Mouse (Mus musculus) stomach, embryonic 16.5 days (tissue): Measurements from ENCODE around the gene B4galnt4. TPM values are rescaled to one million over a fixed set of nuclear protein-coding genes. Genes with fewer than 3 reads are reported as not detected.

ENCODE experiments used
- ATAC-seq: fragments of 200-750 bp; cut with Nextera tagmentation; 2 replicates; pipeline ENCODE4 v1.8.0; 2017; ENCODE audit warnings: moderate number of reproducible peaks, moderate TSS enrichment; ENCODE audit not compliant: insufficient read depth, low FRiP score
- H3K27ac ChIP-seq: fragments of 300-500 bp; sonication (generic); 2 replicates; pipeline ENCODE4 v1.5.1; 2014; ENCODE audit warnings: low read length
- H3K27me3 ChIP-seq: fragments of 300-500 bp; sonication (generic); 2 replicates; pipeline ENCODE4 v1.6.1; 2014; ENCODE audit warnings: low read length, control low read depth, mixed read lengths; ENCODE audit not compliant: control insufficient read depth, insufficient read depth
- H3K36me3 ChIP-seq: fragments of 300-500 bp; sonication (generic); 2 replicates; pipeline ENCODE4 v1.6.1; 2014; ENCODE audit warnings: low read length; ENCODE audit not compliant: control insufficient read depth, insufficient read depth
- H3K4me1 ChIP-seq: fragments of 300-500 bp; sonication (generic); 2 replicates; pipeline ENCODE4 v1.6.1; 2014; ENCODE audit warnings: low read length, control low read depth, mixed read lengths; ENCODE audit not compliant: control insufficient read depth, insufficient read depth
- H3K4me2 ChIP-seq: fragments of 300-500 bp; sonication (generic); 2 replicates; pipeline ENCODE4 v1.6.1; 2014; ENCODE audit warnings: low read depth, low read length, mixed read lengths
- H3K4me3 ChIP-seq: fragments of 300-500 bp; sonication (generic); replicated peaks from 2 replicates; pipeline ENCODE4 v1.5.1; 2014; ENCODE audit warnings: mild to moderate bottlenecking, low read length
- H3K9ac ChIP-seq: fragments of 300-500 bp; sonication (generic); 2 replicates; pipeline ENCODE4 v1.6.1; 2014; ENCODE audit warnings: low read length
- H3K9me3 ChIP-seq: fragments of 300-500 bp; sonication (generic); replicated peaks from 2 replicates; pipeline ENCODE4 v1.6.1; 2016; ENCODE audit warnings: low read length, control low read depth; ENCODE audit not compliant: control insufficient read depth
- WGBS: fragments of 180-500 bp; shearing (Covaris S2); extraction: QIAGEN DNeasy Blood & Tissue Kit; methylation state at CpG from one replicate; pipeline ENCODE4 v1.1.7; 2014; 5-methylcytosine and 5-hydroxymethylcytosine counted together
- polyA plus RNA-seq: library from polyadenylated mRNA; unstranded; fragments of >200 nt; fragmentation: Nextera tagmentation; extraction: Ambion mirVana; gene quantifications from 2 replicates; pipeline ENCODE4 v1.2.1, GENCODE M21; 2015

The B4galnt4 gene
- polyA plus RNA-seq, 1 experiment from 2014 or later, result 5.1 TPM

DNA sequence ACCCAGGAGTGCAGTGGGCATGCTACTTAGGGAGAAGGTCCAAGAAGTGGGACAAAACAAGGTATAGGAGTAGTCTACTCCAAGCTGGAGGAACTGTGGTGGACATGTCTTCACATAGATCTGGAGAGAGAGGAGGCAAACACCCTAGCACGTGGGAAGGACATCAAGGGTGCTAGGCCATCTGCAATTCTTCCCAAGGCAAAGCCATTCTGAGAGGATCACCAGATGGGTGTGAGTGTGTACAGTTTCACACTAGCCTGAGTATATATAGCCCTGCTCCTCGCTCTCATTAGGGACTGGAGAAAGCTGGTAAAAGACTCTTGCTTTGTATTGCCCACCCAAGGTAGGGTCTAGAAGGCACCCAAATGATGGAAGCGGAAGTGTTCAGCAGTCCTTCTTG lies 2.4 kb downstream of the B4galnt4 start:
- H3K4me3 ChIP-seq, result no peak overlapping the region
- no peak for ATAC-seq
- WGBS, result 82% methylated on average over 3 of the region's 3 CpGs
- no peak overlapping the region for H3K27ac ChIP-seq
- no peaks in the 10 kb centered on the region for H3K36me3 ChIP-seq
- no peak overlapping the region for H3K4me2 ChIP-seq
- H3K27me3 ChIP-seq, result no peaks in the 10 kb centered on the region
- H3K9ac ChIP-seq, result no peak overlapping the region
- no peaks in the 10 kb centered on the region for H3K9me3 ChIP-seq
- peaks cover 6% of the 10 kb centered on the region for H3K4me1 ChIP-seq

DNA sequence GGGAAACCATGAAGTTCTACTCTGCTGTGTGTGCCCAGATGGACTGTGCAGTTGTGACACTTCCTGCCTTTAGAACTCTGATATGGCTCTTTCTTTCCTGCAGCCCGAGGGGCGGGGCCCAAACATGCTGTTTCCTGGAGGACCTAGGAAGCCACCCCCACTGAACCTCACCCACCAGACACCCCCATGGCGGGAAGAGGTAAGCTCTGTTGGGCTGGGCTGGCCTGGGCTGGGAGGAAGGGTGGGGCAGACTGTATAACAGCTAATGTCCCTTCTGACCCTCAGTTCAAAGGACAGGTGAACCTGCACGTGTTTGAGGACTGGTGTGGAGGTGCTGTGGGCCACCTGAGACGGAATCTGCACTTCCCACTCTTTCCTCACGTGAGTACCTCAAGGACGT lies 3.3 kb downstream of the B4galnt4 start:
- 0 out of 2 replicates have a peak, but pooled peaks have one; percentile 22 for ATAC-seq
- Histone ChIP-seq H3K4me1 (peaks cover 6% of the 10 kb centered on the region), H3K27me3 (no peaks in the 10 kb centered on the region), H3K9ac (no peak overlapping the region), H3K36me3 (no peaks in the 10 kb centered on the region), H3K4me3 (no peak overlapping the region), H3K4me2 (no peak overlapping the region), H3K9me3 (no peaks in the 10 kb centered on the region), H3K27ac (no peak overlapping the region)
- 67% methylated on average over 7 of the region's 7 CpGs for WGBS

DNA sequence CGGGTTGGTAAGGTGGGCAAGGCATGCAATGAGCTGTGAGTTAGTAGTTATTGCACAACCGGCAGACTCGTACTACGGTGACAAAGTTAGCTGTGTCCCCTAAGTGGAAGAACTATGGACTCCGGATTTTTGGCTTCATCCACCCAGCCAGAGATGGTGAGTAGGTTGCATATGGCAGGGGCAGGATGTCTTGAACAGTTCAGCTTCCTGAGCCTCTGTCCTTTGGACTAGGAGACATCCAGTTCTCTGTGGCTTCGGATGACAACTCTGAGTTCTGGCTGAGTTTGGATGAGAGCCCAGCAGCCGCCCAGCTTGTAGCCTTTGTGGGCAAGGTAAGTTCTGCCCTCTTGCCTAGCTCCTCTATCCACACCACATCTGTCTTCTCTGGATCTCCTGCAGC lies 3.7 kb downstream of the B4galnt4 start:
- no peaks in the 10 kb centered on the region for H3K36me3 ChIP-seq
- no peak overlapping the region for H3K4me3 ChIP-seq
- no peaks in the 10 kb centered on the region for H3K9me3 ChIP-seq
- no peak for ATAC-seq
- H3K4me2 ChIP-seq, result no peak overlapping the region
- WGBS, result 81% methylated on average over 7 of the region's 7 CpGs
- peaks cover 6% of the 10 kb centered on the region for H3K4me1 ChIP-seq
- no peak overlapping the region for H3K9ac ChIP-seq
- no peak overlapping the region for H3K27ac ChIP-seq
- no peaks in the 10 kb centered on the region for H3K27me3 ChIP-seq

DNA sequence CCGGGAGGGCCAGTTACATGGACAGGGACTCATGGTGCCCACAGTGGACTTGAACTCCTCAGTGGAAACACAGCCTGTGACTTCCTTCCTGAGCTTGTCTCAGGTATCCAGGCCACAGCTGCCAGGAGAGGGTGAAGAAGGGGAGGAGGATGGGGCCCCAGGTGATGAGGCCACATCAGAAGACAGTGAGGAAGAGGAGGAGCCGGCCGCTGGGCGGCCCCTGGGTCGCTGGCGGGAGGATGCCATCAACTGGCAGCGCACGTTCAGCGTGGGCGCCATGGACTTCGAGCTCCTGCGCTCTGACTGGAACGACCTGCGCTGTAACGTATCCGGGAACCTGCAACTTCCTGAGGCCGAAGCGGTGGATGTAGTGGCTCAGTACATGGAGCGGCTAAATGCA lies 7.4 kb downstream of the B4galnt4 start:
- H3K4me2 ChIP-seq, result no peak overlapping the region
- H3K4me1 ChIP-seq, result peaks cover 4% of the 10 kb centered on the region; the same call in 1 of the 2 replicates
- H3K27me3 ChIP-seq, result peaks cover 12% of the 10 kb centered on the region
- no peak overlapping the region for H3K4me3 ChIP-seq
- H3K9ac ChIP-seq, result no peak overlapping the region
- H3K9me3 ChIP-seq, result no peaks in the 10 kb centered on the region
- ATAC-seq, result no peak
- no peaks in the 10 kb centered on the region for H3K36me3 ChIP-seq
- WGBS, result 79% methylated on average over 19 of the region's 19 CpGs
- no peak overlapping the region for H3K27ac ChIP-seq

DNA sequence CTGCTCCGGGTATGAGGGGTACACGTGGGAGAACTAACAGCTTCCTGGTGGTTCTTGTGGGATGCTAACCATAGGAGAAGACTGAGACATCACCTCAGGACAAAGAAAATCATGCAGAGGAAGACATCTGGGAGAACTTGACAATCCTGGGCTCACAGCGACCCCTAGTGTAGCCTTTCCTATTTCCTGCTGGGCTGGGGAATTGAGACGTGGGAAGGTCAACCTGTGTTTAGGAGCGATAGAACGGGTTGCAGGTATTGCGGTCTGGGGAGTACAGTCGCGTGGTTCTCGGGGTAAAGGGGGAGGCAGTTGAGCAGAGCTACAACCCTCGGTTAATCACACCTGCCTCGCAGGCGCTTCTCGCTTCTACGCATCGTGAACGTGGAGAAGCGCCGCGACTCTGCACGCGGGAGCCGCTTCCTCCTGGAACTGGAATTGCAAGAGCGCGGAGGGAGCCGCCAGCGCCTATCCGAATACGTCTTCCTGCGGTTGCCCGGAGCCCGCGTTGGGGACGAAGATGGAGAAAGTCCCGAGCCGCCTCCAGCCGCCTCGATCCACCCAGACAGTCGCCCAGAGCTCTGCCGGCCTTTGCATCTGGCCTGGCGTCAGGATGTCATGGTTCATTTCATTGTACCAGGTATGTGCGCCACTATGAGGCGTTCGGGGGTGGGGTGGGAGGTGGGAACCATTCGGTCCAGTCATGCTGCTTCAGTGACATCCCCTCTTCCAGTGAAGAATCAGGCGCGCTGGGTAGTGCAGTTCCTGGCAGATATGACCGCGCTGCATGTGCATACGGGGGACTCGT lies 9.4 kb downstream of the B4galnt4 start:
- ATAC-seq, result 0 out of 2 replicates have a peak, but pooled peaks have one; percentile 11
- H3K9me3 ChIP-seq, result no peaks in the 10 kb centered on the region
- H3K27ac ChIP-seq, result no peak overlapping the region
- no peaks in the 10 kb centered on the region for H3K36me3 ChIP-seq
- H3K4me1 ChIP-seq, result peaks cover 4% of the 10 kb centered on the region; the same call in 1 of the 2 replicates
- peak overlapping the region; percentile 70 for H3K4me2 ChIP-seq
- 2% methylated on average over 51 of the region's 51 CpGs for WGBS
- peak overlapping the region; percentile 46 for H3K9ac ChIP-seq
- peaks cover 12% of the 10 kb centered on the region for H3K27me3 ChIP-seq
- H3K4me3 ChIP-seq, result peak overlapping the region; percentile 40

DNA sequence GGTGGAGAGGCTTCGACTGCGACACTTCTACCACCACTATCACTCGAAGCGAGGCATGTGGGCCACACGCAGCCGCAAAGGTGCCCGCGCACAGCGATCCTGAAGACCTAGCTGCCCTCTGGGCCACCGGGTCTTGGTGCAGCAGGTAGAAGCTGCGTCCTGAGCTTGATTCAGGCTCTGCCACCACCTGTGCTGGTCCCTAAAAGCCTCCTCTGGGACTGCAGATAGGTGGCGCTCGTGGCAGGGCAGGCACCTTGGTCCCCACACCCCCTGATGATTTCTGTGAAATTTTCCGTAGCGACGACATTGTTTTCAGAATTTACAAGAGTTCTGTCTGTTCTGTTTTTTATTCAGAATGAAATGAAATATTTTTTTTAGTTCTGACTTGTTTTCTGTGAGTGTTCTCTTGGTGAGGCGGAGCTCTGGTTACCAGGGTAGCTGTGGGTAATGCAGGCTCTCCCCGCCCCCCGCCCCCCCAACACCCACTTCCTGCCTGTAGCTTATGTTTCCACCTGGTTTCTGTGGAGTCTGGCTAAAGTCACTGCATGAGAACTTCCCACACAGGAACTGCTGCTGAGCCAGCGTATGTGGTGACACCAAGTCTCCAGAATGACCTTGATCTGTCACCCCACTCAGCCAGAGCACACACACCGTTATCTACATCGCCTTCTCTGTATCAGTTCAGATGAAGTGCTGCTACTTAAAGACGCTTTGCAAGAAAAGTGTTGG lies 11.3 kb downstream of the B4galnt4 start:
- 26% methylated on average over 23 of the region's 23 CpGs for WGBS
- peak; percentile 26; the same call in 1 of the 2 replicates for ATAC-seq
- Histone ChIP-seq H3K4me3 (no peak overlapping the region), H3K4me1 (peaks cover 4% of the 10 kb centered on the region; the same call in 1 of the 2 replicates), H3K27me3 (peaks cover 12% of the 10 kb centered on the region), H3K36me3 (no peaks in the 10 kb centered on the region), H3K9ac (no peak overlapping the region; the same call in 1 of the 2 replicates), H3K27ac (no peak overlapping the region), H3K4me2 (0 out of 2 replicates have a peak overlapping the region, but pooled peaks have one; percentile 4), H3K9me3 (no peaks in the 10 kb centered on the region)

DNA sequence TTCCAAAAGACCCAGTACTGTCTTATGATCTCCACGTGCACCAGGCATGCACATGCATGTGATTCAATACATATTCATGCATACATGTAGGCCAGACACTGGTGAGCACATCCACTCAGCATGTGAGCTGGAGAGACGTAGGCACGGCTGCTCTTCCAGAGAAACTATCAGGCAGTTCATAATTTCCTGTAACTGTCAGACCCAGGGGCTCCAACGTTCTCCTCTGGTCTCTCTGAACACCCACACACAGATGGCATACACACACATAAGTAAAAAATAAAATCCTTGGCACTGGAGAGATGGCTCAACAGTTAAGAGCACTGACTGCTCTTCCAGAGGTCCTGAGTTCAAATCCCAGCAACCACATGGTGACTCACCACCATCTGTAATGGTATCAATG lies 12.9 kb downstream of the B4galnt4 start:
- H3K27ac ChIP-seq, result no peak overlapping the region
- 76% methylated on average over 4 of the region's 4 CpGs for WGBS
- H3K4me2 ChIP-seq, result no peak overlapping the region
- no peak overlapping the region for H3K4me3 ChIP-seq
- ATAC-seq, result no peak
- no peaks in the 10 kb centered on the region for H3K9me3 ChIP-seq
- peaks cover 12% of the 10 kb centered on the region for H3K27me3 ChIP-seq
- no peak overlapping the region for H3K9ac ChIP-seq
- no peaks in the 10 kb centered on the region for H3K36me3 ChIP-seq
- H3K4me1 ChIP-seq, result peaks cover 4% of the 10 kb centered on the region; the same call in 1 of the 2 replicates

DNA sequence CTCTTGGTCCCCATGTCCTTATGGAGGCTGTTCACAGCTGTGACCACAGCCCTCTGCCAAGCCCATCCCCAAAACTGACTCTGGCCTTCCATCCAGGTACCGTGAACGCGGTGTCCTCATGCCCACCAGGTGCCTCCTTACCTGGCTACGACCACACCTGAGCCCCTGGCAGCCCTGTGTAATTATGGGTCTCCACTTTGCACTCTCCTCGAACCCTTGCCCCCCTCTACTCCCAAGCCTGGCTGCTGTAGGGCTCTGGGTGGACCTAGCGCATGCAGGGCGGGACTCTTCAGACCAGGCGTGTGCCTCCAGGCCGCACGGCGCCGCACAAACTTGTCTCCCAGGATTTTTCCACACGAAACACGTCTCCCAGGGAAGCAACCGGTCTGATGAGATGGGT lies 16.9 kb downstream of the B4galnt4 start, which contains the start of gene Pkp3:
Gene Pkp3 (plus strand): TSS at position 378 of the 400 bp plus-strand sequence.
- no peaks in the 10 kb centered on the region for H3K9me3 ChIP-seq
- 86% methylated on average over 15 of the region's 15 CpGs for WGBS
- no peak for ATAC-seq
- H3K4me2 ChIP-seq, result peak within 1 kb of the TSS; percentile 50
- no peaks in the 10 kb centered on the region for H3K36me3 ChIP-seq
- peak within 1 kb of the TSS; percentile 53; the same call in 1 of the 2 replicates for H3K9ac ChIP-seq
- H3K27ac ChIP-seq, result peak within 1 kb of the TSS; percentile 91
- no peaks in the 10 kb centered on the region for H3K27me3 ChIP-seq
- H3K4me3 ChIP-seq, result peak within 1 kb of the TSS; percentile 21; the same call in 1 of the 2 replicates
- H3K4me1 ChIP-seq, result no peaks in the 10 kb centered on the region

DNA sequence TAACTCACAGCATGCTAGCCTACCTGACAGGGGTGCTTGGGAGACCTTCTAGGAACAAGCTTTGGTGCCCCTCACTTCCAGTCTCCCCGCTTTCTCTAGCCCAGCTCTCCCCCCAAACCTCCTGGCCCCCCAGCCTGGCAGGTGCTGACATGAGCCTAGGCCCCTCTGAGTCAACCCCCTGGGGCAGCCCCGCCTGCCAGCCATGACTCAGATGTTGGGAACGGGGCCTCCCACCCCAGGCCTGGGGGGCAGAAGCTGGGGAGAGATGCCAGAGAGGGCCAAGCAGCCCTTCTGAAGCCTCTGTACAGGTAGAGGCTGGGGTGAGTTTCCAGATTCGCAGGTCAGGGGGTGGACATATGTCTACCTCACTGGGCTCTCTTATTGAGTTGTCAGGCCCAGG lies 18.0 kb downstream of the B4galnt4 start:
- H3K36me3 ChIP-seq, result 0 out of 2 replicates have a peak, but pooled peaks cover 4% of the 10 kb centered on the region
- H3K9ac ChIP-seq, result peak overlapping the region; percentile 53; the same call in 1 of the 2 replicates
- no peaks in the 10 kb centered on the region for H3K9me3 ChIP-seq
- H3K27ac ChIP-seq, result peak overlapping the region; percentile 91
- H3K4me3 ChIP-seq, result peak overlapping the region; percentile 21; the same call in 1 of the 2 replicates
- H3K4me2 ChIP-seq, result peak overlapping the region; percentile 50
- WGBS, result 77% methylated on average over 4 of the region's 4 CpGs
- peak; percentile 27; the same call in 1 of the 2 replicates for ATAC-seq
- H3K4me1 ChIP-seq, result no peaks in the 10 kb centered on the region
- H3K27me3 ChIP-seq, result no peaks in the 10 kb centered on the region
